Mouse (Mus musculus) bone marrow, adult 2 months (tissue): ENCODE data around the gene Fgf14. TPM values are rescaled to one million over a fixed set of nuclear protein-coding genes. Genes with fewer than 3 reads are reported as not detected.

Source experiments
- H3K27ac ChIP-seq: fragments of 200-500 bp; 2 replicates; pipeline ENCODE4 v1.5.1; 2012; ENCODE audit warnings: low read depth, mild to moderate bottlenecking, control low read depth, inconsistent platforms, low read length; ENCODE audit not compliant: control insufficient read depth, poor library complexity, insufficient read depth
- H3K4me1 ChIP-seq: fragments of 200-500 bp; 2 replicates; pipeline ENCODE4 v1.6.1; 2011; ENCODE audit warnings: low read length; ENCODE audit not compliant: control insufficient read depth, insufficient read depth
- H3K4me3 ChIP-seq: fragments of 200-500 bp; replicated peaks from 2 replicates; pipeline ENCODE3; 2011; ENCODE audit warnings: mild to moderate bottlenecking, low read depth, low read length, control low read depth; ENCODE audit not compliant: control insufficient read depth
- CTCF ChIP-seq: fragments of 200-500 bp; IDR thresholded peaks from 2 replicates; pipeline ENCODE4 v1.5.1; 2011; ENCODE audit warnings: low read length, control low read depth; ENCODE audit not compliant: control insufficient read depth, insufficient read depth
- POLR2A ChIP-seq: fragments of 200-500 bp; IDR thresholded peaks from 2 replicates; pipeline ENCODE4 v1.6.1; 2011; ENCODE audit warnings: low read depth, mild to moderate bottlenecking, control low read depth, low read length, borderline replicate concordance; ENCODE audit not compliant: control insufficient read depth
- WGBS: fragments of 180-500 bp; shearing (Covaris S2); methylation state at CpG from one replicate; pipeline ENCODE4 v1.1.7; 2018; 5-methylcytosine and 5-hydroxymethylcytosine counted together
- polyA plus RNA-seq: library from polyadenylated mRNA; stranded (reverse); fragments of >200 nt; gene quantifications from 2 replicates; pipeline ENCODE4 v1.2.4, GENCODE M21; 2011; ENCODE audit warnings: low replicate concordance; ENCODE audit not compliant: missing spikeins, insufficient read depth, insufficient read length

Fgf14 gene
- polyA plus RNA-seq, 1 experiment = not detected

GRCm38 (mm10) chr14:124532051-124532450, 144.9 kb downstream of the Fgf14 start:
- 49% methylated on average over 1 of the region's 1 CpGs for WGBS
- Histone ChIP-seq H3K4me1 (no peaks in the 10 kb centered on the region), H3K4me3 (no peak overlapping the region), H3K27ac (no peak overlapping the region)
- TF ChIP-seq CTCF (no peak), POLR2A (no peak)

GRCm38 (mm10) chr14:124512009-124512408, 164.9 kb downstream of the Fgf14 start:
- H3K27ac ChIP-seq = no peak overlapping the region
- 67% methylated on average over 1 of the region's 1 CpGs for whole genome bisulfite sequencing
- no peak for TF ChIP-seq POLR2A
- no peak for TF ChIP-seq CTCF

GRCm38 (mm10) chr14:124488971-124489370, 188.0 kb downstream of the Fgf14 start:
- Histone ChIP-seq H3K4me1 (no peaks in the 10 kb centered on the region), H3K27ac (no peak overlapping the region), H3K4me3 (no peak overlapping the region)
- TF ChIP-seq POLR2A = no peak
- 85% methylated on average over 1 of the region's 1 CpGs for WGBS

More at GRCm38 (mm10) chr14:124512009-124512408, 164.9 kb downstream of the Fgf14 start:
- Histone ChIP-seq H3K4me3 (no peak overlapping the region), H3K4me1 (no peaks in the 10 kb centered on the region)

GRCm38 (mm10) chr14:124485261-124485660, 191.7 kb downstream of the Fgf14 start:
- 57% methylated on average over 1 of the region's 1 CpGs for WGBS
- no peaks in the 10 kb centered on the region for H3K4me1 ChIP-seq
- H3K27ac ChIP-seq = no peak overlapping the region
- TF ChIP-seq POLR2A = no peak
- TF ChIP-seq CTCF = no peak
- no peak overlapping the region for H3K4me3 ChIP-seq

- 59% methylated on average over 2 of the region's 2 CpGs for WGBS
- Histone ChIP-seq H3K4me3 (no peak overlapping the region), H3K27ac (no peak overlapping the region), H3K4me1 (no peaks in the 10 kb centered on the region)
- TF ChIP-seq POLR2A (no peak), CTCF (no peak)
Measured at GRCm38 (mm10) chr14:124474066-124474667, 202.8 kb downstream of the Fgf14 start.

- TF ChIP-seq CTCF = no peak
- no peak for TF ChIP-seq POLR2A
- WGBS = 58% methylated on average over 2 of the region's 2 CpGs
- H3K4me1 ChIP-seq = no peaks in the 10 kb centered on the region
- no peak overlapping the region for H3K4me3 ChIP-seq
- no peak overlapping the region for H3K27ac ChIP-seq
Measured at GRCm38 (mm10) chr14:124470909-124471308, 206.0 kb downstream of the Fgf14 start.

- no peaks in the 10 kb centered on the region for H3K4me1 ChIP-seq
- H3K4me3 ChIP-seq = no peak overlapping the region
- H3K27ac ChIP-seq = no peak overlapping the region
- WGBS = 73% methylated on average over 1 of the region's 1 CpGs
- no peak for TF ChIP-seq POLR2A
- TF ChIP-seq CTCF = no peak
Measured at GRCm38 (mm10) chr14:124455120-124455519, 221.8 kb downstream of the Fgf14 start.

GRCm38 (mm10) chr14:124446096-124446840, 230.7 kb downstream of the Fgf14 start:
- Histone ChIP-seq H3K4me3 (no peak overlapping the region), H3K27ac (no peak overlapping the region), H3K4me1 (no peaks in the 10 kb centered on the region)
- 60% methylated on average over 2 of the region's 2 CpGs for WGBS
- no peak for TF ChIP-seq CTCF
- TF ChIP-seq POLR2A = no peak
